Mouse (Mus musculus) bone marrow, adult 2 months (tissue): ENCODE results near the gene Arhgap21.

Experiments used
- CTCF ChIP-seq: fragments of 200-500 bp; IDR thresholded peaks from 2 replicates; pipeline ENCODE4 v1.5.1; 2011; ENCODE audit warnings: low read length, control low read depth; ENCODE audit not compliant: control insufficient read depth, insufficient read depth
- POLR2A ChIP-seq: fragments of 200-500 bp; IDR thresholded peaks from 2 replicates; pipeline ENCODE4 v1.6.1; 2011; ENCODE audit warnings: low read depth, mild to moderate bottlenecking, control low read depth, low read length, borderline replicate concordance; ENCODE audit not compliant: control insufficient read depth

- TF ChIP-seq CTCF (no peak), POLR2A (no peak)
These were observed 26.9 kb upstream of the Arhgap21 start for GRCm38 (mm10) chr2:20995547-20995946.
